Mouse (Mus musculus): Measurements from ENCODE around the gene Aoc3. TPM values are rescaled to one million over a fixed set of nuclear protein-coding genes. Genes with fewer than 3 reads are reported as not detected.
"Not testable (repeated sequence)": the region's sequence is repeated elsewhere in the genome, so short reads cannot be mapped to it uniquely, and the experiment has no call there.

Aoc3 gene
- polyA plus RNA-seq, 1 experiment from 2014 or later, result 1.9 TPM

- Histone ChIP-seq H3K36me3 (peaks cover 14% of the 10 kb centered on the region), H3K27me3 (no peaks in the 10 kb centered on the region), H3K9me3 (replicated peaks) (no peaks in the 10 kb centered on the region), H3K4me2 (no peak overlapping the region), H3K27ac (peak overlapping the region; percentile 56), H3K4me1 (replicated peaks) (peaks cover 13% of the 10 kb centered on the region), H3K4me3 (no peak overlapping the region), H3K9ac (no peak overlapping the region)
- no peak for ATAC-seq (replicated peaks; ENCODE audit: insufficient number of reproducible peaks, insufficient read depth, low FRiP score, low read depth)
- 54% methylated on average over 6 of the region's 6 CpGs for WGBS
Measured at GRCm38 (mm10) chr11:101328941-101329635, 1.3 kb upstream of the Aoc3 start.

- H3K36me3 ChIP-seq; H3K9ac ChIP-seq; ATAC-seq (replicated peaks; ENCODE audit: insufficient number of reproducible peaks, insufficient read depth, low FRiP score, low read depth); H3K9me3 ChIP-seq (replicated peaks); H3K27me3 ChIP-seq: not testable (repeated sequence)
- Histone ChIP-seq H3K4me1 (replicated peaks) (peaks cover 15% of the 10 kb centered on the region), H3K4me3 (peak overlapping the region; percentile 25), H3K27ac (peak overlapping the region; percentile 75), H3K4me2 (peak overlapping the region; percentile 40)
- WGBS, result 56% methylated on average over 6 of the region's 6 CpGs
Measured at GRCm38 (mm10) chr11:101330961-101331360, 556 bp downstream of the Aoc3 start.

- H3K36me3 ChIP-seq, result no peaks in the 10 kb centered on the region
- 0 out of 2 replicates have a peak overlapping the region, but pooled peaks have one; percentile 9 for H3K27ac ChIP-seq
- peaks cover 19% of the 10 kb centered on the region for H3K4me1 ChIP-seq (replicated peaks)
- H3K9me3 ChIP-seq (replicated peaks), result no peaks in the 10 kb centered on the region
- peak overlapping the region; percentile 40 for H3K4me2 ChIP-seq
- H3K9ac ChIP-seq, result no peak overlapping the region
- H3K4me3 ChIP-seq, result peak overlapping the region; percentile 25
- ATAC-seq (replicated peaks; ENCODE audit: insufficient number of reproducible peaks, insufficient read depth, low FRiP score, low read depth), result no peak
- no peaks in the 10 kb centered on the region for H3K27me3 ChIP-seq
- 69% methylated on average over 3 of the region's 3 CpGs for WGBS
Measured at GRCm38 (mm10) chr11:101332537-101332936, 2.1 kb downstream of the Aoc3 start.

GRCm38 (mm10) chr11:101334023-101334422 is 3.6 kb downstream of the Aoc3 start:
- H3K4me2 ChIP-seq, result peak overlapping the region; percentile 39
- peak overlapping the region; percentile 13 for H3K4me3 ChIP-seq
- WGBS, result 46% methylated on average over 10 of the region's 10 CpGs

GRCm38 (mm10) chr11:101334516-101334915 is 4.1 kb downstream of the Aoc3 start:
- no peaks in the 10 kb centered on the region for H3K27me3 ChIP-seq
- H3K4me1 ChIP-seq (replicated peaks), result peaks cover 17% of the 10 kb centered on the region
- 24% methylated on average over 6 of the region's 6 CpGs for WGBS
- H3K9ac ChIP-seq, result no peak overlapping the region
- H3K36me3 ChIP-seq, result no peaks in the 10 kb centered on the region
- peak overlapping the region; percentile 39 for H3K4me2 ChIP-seq
- no peak overlapping the region for H3K27ac ChIP-seq
- ATAC-seq (replicated peaks; ENCODE audit: insufficient number of reproducible peaks, insufficient read depth, low FRiP score, low read depth), result no peak
- H3K9me3 ChIP-seq (replicated peaks), result no peaks in the 10 kb centered on the region
- H3K4me3 ChIP-seq, result peak overlapping the region; percentile 13

More at GRCm38 (mm10) chr11:101334023-101334422, 3.6 kb downstream of the Aoc3 start:
- ATAC-seq (replicated peaks; ENCODE audit: insufficient number of reproducible peaks, insufficient read depth, low FRiP score, low read depth), result no peak
- H3K27me3 ChIP-seq, result no peaks in the 10 kb centered on the region
- no peak overlapping the region for H3K27ac ChIP-seq
- no peaks in the 10 kb centered on the region for H3K9me3 ChIP-seq (replicated peaks)
- H3K4me1 ChIP-seq (replicated peaks), result peaks cover 21% of the 10 kb centered on the region
- no peak overlapping the region for H3K9ac ChIP-seq
- no peaks in the 10 kb centered on the region for H3K36me3 ChIP-seq

GRCm38 (mm10) chr11:101335685-101336084 is 5.3 kb downstream of the Aoc3 start:
- 81% methylated on average over 9 of the region's 9 CpGs for WGBS

GRCm38 (mm10) chr11:101338123-101338760 is 7.8 kb downstream of the Aoc3 start:
- H3K4me3 ChIP-seq, result peak overlapping the region; percentile 32
- no peak overlapping the region for H3K9ac ChIP-seq
- H3K27me3 ChIP-seq, result no peaks in the 10 kb centered on the region
- H3K36me3 ChIP-seq, result no peaks in the 10 kb centered on the region
- peak overlapping the region; percentile 62 for H3K4me2 ChIP-seq
- peaks cover 17% of the 10 kb centered on the region for H3K4me1 ChIP-seq (replicated peaks)
- no peak overlapping the region; the same call in 1 of the 2 replicates for H3K27ac ChIP-seq
- no peaks in the 10 kb centered on the region for H3K9me3 ChIP-seq (replicated peaks)
- peak; percentile 73 for ATAC-seq (replicated peaks; ENCODE audit: insufficient number of reproducible peaks, insufficient read depth, low FRiP score, low read depth)
- 1% methylated on average over 8 of the region's 9 CpGs for WGBS

More at GRCm38 (mm10) chr11:101335685-101336084, 5.3 kb downstream of the Aoc3 start:
- Histone ChIP-seq H3K4me3 (no peak overlapping the region), H3K9ac (no peak overlapping the region), H3K27ac (no peak overlapping the region), H3K36me3 (no peaks in the 10 kb centered on the region), H3K27me3 (no peaks in the 10 kb centered on the region), H3K9me3 (replicated peaks) (no peaks in the 10 kb centered on the region), H3K4me2 (no peak overlapping the region), H3K4me1 (replicated peaks) (peaks cover 17% of the 10 kb centered on the region)
- no peak for ATAC-seq (replicated peaks; ENCODE audit: insufficient number of reproducible peaks, insufficient read depth, low FRiP score, low read depth)

- Histone ChIP-seq H3K4me3 (no peak overlapping the region), H3K4me2 (no peak overlapping the region), H3K27ac (no peak overlapping the region), H3K9ac (no peak overlapping the region), H3K36me3 (no peaks in the 10 kb centered on the region), H3K4me1 (replicated peaks) (no peaks in the 10 kb centered on the region), H3K9me3 (replicated peaks) (no peaks in the 10 kb centered on the region), H3K27me3 (no peaks in the 10 kb centered on the region)
- ATAC-seq (replicated peaks; ENCODE audit: insufficient number of reproducible peaks, insufficient read depth, low FRiP score, low read depth), result no peak
- 67% methylated on average over 10 of the region's 10 CpGs for WGBS
Measured at GRCm38 (mm10) chr11:101347083-101347775, 16.8 kb downstream of the Aoc3 start.

GRCm38 (mm10) chr11:101348774-101349173 is 18.4 kb downstream of the Aoc3 start:
- WGBS, result 55% methylated on average over 7 of the region's 7 CpGs
- H3K4me1 ChIP-seq (replicated peaks), result no peaks in the 10 kb centered on the region
- H3K36me3 ChIP-seq, result no peaks in the 10 kb centered on the region
- no peak for ATAC-seq (replicated peaks; ENCODE audit: insufficient number of reproducible peaks, insufficient read depth, low FRiP score, low read depth)
- no peak overlapping the region for H3K4me2 ChIP-seq
- H3K9ac ChIP-seq, result no peak overlapping the region
- H3K27me3 ChIP-seq, result no peaks in the 10 kb centered on the region
- no peak overlapping the region for H3K4me3 ChIP-seq
- H3K27ac ChIP-seq, result no peak overlapping the region
- no peaks in the 10 kb centered on the region for H3K9me3 ChIP-seq (replicated peaks)

GRCm38 (mm10) chr11:101349216-101349615 is 18.8 kb downstream of the Aoc3 start:
- Histone ChIP-seq H3K9ac (no peak overlapping the region), H3K27me3 (no peaks in the 10 kb centered on the region), H3K4me2 (no peak overlapping the region), H3K27ac (no peak overlapping the region), H3K9me3 (replicated peaks) (no peaks in the 10 kb centered on the region), H3K4me3 (no peak overlapping the region), H3K36me3 (no peaks in the 10 kb centered on the region), H3K4me1 (replicated peaks) (no peaks in the 10 kb centered on the region)
- no peak for ATAC-seq (replicated peaks; ENCODE audit: insufficient number of reproducible peaks, insufficient read depth, low FRiP score, low read depth)
- 50% methylated on average over 3 of the region's 3 CpGs for WGBS

- Histone ChIP-seq H3K4me1 (replicated peaks) (no peaks in the 10 kb centered on the region), H3K27ac (no peak overlapping the region), H3K27me3 (no peaks in the 10 kb centered on the region)
Measured at GRCm38 (mm10) chr11:101351100-101351720, 20.8 kb downstream of the Aoc3 start.

More at GRCm38 (mm10) chr11:101351100-101351720, 20.8 kb downstream of the Aoc3 start:
- Histone ChIP-seq H3K4me3 (no peak overlapping the region), H3K36me3 (no peaks in the 10 kb centered on the region), H3K9ac (no peak overlapping the region), H3K4me2 (no peak overlapping the region), H3K9me3 (replicated peaks) (no peaks in the 10 kb centered on the region)
- no peak for ATAC-seq (replicated peaks; ENCODE audit: insufficient number of reproducible peaks, insufficient read depth, low FRiP score, low read depth)
- WGBS, result 54% methylated on average over 11 of the region's 11 CpGs
